Mouse (Mus musculus): ENCODE measurements around the gene Gm43951. TPM values are rescaled to one million over a fixed set of nuclear protein-coding genes. Genes with fewer than 3 reads are reported as not detected.

Gene Gm43951
- not detected for polyA plus RNA-seq (2017; shearing (Covaris generic))

GRCm38 (mm10) chr11:72206341-72207203 is at the start of gene Gm43951:
Gm43951 (minus strand) TSS chr11:72206840.
- peak; percentile 6 for ATAC-seq

GRCm38 (mm10) chr11:72256441-72256840 is 49.8 kb upstream of the Gm43951 start:
- ATAC-seq: no peak

GRCm38 (mm10) chr11:72255629-72256028 is 49.0 kb upstream of the Gm43951 start:
- no peak for ATAC-seq

- no peak for ATAC-seq
Measured at GRCm38 (mm10) chr11:72245196-72245753, 38.6 kb upstream of the Gm43951 start.

- no peak for ATAC-seq
Measured at GRCm38 (mm10) chr11:72240062-72240860, 33.6 kb upstream of the Gm43951 start.

DNA sequence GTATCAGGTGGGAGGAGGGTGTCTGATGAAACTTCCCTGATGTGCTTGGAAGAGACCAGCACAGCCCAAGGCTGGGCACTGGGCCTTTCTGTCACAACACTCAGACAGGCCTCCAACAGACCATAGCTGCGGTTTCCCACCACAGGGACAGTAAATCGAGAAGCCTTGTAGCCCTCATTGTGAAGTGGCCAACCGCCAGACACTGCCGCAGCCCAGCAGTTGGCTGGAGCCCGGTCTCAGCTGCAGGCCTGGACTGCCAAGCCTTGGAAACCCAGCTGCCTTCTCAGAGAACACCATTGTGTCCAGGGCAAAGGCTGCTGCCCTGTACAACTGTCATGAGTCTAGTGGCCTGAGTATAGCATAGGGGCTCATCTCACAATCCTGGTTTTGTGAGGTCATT is 27.4 kb upstream of the Gm43951 start:
- ATAC-seq: no peak

DNA sequence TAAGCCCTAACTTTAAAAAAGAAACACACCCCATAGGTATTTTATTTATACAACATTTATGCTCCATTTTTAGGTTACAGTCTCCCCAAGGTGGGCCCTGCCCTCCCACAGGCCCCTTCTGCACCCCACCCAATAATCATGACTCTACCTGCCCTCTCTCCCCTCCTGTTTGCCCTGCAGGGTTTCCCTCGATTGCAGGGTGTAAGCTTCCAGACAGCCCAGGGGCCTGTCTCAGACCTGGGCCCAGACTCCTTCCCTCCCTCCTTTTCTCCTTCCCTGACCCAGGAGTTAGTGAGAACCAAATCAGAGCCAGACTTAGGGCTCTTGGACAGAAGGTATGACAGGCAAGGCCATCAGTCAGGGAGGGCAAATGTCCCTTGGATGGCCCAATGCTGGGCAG is 26.4 kb upstream of the Gm43951 start:
- ATAC-seq: no peak

DNA sequence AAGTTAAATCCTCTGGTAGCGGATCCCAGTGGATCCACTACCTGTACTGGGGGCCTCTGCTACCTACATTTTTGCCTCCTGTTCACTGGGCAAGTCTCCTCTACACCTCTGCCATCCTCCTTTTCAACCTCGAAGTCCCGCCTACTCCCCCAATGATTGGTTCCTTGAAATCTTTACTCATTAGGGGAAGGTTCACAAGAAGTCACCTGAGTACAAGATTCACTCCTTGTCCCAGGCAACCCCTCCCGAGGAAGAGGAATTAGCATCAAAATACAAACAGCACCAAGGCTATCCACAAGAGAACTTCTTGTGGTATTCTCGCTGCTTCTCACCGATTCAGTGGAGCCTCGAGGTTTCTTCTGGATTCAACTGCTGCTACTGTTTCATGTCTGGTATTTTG is 25.4 kb upstream of the Gm43951 start:
- no peak for ATAC-seq

DNA sequence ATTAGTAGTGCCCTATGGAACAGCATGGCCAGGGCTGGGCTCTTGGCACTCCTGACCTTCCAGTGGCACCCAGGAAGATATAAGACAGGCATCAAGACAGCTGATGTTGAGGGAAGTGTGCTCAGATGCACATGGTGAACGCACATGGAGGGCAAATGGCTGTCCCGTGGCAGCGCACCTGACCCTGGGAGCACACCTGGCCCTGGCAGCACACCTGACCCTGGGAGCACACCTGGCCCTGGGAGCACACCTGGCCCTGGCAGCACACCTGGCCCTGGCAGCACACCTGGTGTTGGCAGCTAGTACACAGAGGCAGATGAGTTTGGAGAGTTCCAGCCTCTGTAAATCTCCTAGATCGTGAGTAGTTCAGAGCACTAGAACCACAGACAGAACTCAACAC is 21.9 kb upstream of the Gm43951 start:
- no peak for ATAC-seq

DNA sequence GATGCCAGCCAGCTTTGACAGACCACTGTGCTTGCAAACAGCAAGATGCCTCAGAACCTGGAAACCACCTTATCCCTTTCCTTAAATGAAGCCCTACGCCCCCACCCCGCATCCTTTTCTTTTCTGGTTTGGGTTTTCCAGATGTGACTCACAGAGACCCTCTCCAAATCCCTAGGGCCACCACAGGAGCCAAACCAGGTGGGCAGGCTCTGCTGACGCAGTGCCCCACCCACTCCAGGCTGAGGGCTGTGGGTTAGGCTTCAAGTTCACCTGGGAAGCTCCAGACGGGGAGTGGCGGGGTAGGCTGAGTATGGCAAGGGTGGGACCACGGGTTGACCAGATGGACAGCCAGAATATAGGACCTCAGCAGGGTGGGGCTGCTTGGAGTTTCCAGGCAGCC is 20.3 kb upstream of the Gm43951 start:
- no peak for ATAC-seq

DNA sequence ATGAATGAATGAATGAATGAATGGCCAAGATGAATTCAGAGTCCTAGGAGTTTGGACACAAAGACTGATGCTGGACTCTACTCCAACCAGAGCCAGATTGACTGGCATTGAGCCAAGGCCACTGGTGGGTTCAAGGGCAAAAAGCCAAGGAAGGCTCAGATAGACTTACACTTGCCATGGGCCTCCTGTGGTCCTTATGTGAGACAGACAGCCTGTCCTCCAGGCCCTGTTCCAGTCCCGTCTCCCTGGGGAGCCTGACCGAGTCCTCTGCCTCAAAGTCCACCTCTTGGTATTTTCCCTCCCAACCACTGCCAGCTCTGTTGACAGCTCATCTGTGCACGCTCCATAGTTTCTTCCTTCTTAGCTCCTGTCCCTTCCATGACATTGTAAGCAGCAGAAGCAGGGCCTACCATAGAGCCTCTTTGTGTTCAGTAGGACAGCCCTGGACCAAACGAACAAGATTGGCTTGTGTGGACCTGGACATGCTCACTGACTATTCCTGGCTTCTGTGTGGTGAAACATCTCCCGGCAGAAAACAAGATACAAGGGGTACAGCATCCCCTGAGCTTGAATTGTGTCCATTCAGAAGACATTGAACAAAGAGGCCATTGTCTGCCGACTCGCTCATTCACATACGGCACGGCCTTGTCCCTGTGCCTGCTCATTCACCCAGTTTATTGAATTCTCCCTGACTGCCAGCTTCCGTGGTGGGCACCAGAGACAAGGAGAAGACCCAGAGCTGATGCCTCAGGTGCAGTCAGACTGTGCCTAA is 19.6 kb upstream of the Gm43951 start:
- no peak for ATAC-seq

GRCm38 (mm10) chr11:72224865-72225264 is 18.2 kb upstream of the Gm43951 start:
- peak; percentile 64 for ATAC-seq

DNA sequence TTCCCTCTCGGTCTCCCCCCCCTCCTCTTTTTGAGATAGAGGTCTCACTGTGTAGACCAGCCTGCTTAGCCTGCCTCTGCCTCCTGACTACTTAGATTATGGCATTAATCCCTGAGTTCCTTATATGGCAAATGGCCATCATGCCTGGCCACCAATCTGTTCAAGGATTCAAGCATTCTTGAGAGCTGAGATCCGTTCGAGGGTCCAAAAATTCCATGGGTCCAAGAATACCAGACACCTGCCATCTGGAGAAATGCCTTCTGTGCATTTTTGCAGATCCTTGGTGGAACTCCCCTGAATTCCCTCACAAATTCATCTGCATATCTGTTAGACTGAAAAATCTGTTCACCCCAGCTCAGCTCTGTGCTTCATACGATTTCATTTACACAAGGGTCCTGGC is 16.8 kb upstream of the Gm43951 start:
- ATAC-seq: no peak

- peak; percentile 81 for ATAC-seq
Measured at GRCm38 (mm10) chr11:72221278-72221677, 14.6 kb upstream of the Gm43951 start.

GRCm38 (mm10) chr11:72217116-72217515 is 10.5 kb upstream of the Gm43951 start:
- ATAC-seq: no peak

DNA sequence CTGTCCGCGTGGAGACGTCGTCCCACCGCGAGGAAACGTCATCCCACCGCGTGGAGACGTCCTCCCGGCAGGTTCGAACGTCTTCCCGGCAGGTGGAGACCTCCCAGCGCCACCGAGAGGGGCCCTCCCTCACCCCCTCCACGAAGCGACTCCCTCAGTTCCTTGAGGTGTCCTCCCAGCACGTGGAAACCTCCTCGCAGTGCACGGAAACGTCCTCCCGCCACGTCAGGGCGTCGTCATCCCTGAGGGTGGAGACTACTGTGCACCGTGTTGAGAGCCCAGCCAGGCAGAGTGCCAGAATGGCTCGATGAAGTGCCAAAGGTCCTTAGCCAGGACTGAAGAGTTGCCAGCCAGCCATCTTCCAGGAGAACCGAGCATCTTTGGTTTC is 8.8 kb upstream of the Gm43951 start, which contains the start of gene Med31:
Gene Med31, minus strand, starts transcription at position 183 of the 388 bp plus-strand sequence.
- ATAC-seq: peak; percentile 65

DNA sequence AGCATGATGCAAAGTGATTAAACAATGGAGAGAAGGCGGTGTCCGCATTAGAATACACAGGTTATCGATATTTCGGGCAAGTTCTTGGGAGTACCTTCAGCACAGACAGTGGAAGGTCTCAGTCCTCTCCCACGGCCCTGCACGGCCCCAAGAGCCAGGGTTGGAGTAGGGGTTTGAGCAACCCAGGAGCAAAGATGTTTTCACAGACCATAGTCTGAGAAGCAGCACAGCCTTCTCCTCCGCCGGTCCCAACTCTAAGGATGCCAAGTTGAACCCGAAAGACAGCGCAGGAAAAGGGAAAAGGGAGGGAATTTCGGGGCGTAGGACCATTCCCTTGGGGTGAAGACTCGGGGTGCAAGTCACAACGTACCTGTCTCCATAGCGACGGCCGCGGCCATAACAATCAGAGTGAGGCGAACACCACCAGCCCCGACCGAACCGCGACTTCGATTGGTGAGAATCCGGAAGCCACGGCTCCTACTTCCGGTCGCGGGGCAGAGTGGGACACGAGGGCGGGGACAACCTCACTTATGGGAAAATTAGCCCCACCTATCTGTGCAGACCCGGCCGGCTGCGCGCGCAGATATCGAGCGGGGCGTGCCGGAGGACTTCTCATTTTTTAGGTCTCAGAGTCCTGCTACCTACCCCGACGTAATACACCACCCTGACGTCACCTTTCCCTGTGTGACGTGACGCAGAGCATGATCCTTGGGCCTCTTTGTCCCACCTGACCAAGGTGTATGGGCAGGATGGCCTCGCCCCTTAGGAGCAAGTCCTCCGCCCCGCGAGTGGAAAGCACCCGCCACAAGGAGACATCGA is 8.2 kb upstream of the Gm43951 start:
- ATAC-seq: peak; percentile 95

DNA sequence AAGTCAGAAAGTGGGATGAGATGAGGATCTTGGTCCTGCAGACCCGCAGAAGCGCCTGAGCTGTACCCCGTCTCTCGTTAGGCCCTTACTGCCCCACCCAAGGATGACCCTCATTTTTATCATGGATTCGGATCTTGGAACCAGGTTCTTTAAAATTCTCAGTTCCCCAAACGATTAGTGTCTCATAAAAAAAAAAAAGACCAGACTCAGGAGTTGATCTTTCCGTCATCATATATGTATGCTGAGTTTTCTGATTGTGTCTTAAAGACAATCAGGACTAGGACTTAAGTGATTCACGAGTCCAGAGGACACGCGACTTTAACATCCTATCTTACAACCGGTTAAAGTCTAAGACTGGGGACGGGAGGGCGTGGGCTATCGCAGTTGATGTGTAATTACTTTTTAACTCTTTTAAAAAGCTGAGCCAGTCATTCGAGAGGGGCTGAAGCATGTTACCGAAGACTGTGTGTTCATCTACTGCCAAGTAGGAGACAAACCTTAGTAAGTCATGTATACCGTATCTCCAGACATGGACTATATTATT is 1.3 kb upstream of the Gm43951 start:
- no peak for ATAC-seq

DNA sequence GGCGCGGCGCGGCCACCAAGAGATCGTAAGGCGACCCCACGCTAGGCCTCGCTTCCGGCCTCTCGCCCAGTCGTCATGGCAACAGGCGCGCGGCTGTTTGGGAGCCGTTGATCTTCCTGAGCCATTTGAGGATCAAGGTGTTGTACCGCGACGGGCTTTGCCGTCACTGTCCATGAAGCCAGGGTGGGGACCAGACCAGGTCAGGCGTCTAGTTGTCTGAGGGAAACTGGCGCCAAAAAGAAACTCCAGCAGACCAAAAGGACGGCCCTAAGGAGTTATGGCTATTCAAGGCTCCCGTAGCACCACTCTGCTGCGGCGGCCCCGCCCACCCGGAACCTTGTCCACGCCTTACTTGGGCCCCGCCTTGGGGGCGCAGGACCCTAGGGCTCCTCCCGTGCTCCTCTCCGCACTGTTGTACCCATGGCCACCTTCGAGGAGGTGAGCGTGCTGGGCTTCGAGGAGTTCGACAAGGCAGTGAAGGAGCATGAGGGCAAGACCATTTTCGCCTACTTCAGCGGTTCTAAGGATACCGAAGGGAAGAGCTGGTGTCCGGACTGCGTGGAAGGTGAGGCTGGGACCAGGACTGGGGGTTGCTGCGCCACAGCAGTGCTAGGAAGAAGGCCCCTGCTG is 679 bp upstream of the Gm43951 start, which contains the start of the genes 4933427D14Rik and Txndc17:
Gene 4933427D14Rik, minus strand, starts transcription at position 256 of the 630 bp plus-strand sequence.
Gene Txndc17, plus strand, starts transcription at position 344 of the 630 bp plus-strand sequence.
- ATAC-seq: peak; percentile 91

GRCm38 (mm10) chr11:72205256-72205655 is 1.4 kb downstream of the Gm43951 start:
- ATAC-seq: no peak

DNA sequence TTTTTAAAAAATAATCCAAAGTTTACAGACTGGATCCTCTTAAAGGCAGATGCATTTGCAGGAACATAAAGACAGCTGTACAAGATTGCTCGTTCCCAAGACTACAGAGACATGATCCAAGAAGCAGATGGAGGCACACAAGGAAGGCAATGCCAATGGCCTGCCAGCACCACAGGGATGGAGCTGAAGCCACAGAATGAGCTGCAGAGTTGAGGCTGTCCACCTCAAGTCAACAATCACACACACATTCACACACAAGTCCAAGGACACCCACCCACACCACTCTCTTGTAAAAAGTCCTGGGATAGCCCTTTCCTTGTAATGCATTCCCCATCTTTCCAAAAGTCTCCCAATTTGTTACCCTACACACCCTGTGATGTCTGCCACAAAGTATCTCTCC is 3.2 kb downstream of the Gm43951 start:
- ATAC-seq: no peak
